15 mouse cellular contexts compared by ENCODE assay signal in genomic region chr16:65715631-65716030, GRCm38 (mm10).
DNase-seq lines count a peak whose midpoint lies in the region; ATAC-seq and TF ChIP-seq lines count a peak whose summit lies in the region.
"Had no signal": no experiment of that assay in that cellular context is flagged by ENCODE, and none has a peak within 500 bp of the region (broad histone marks: within the 10 kb centered on the region; RNA-seq: fewer than 3 reads in every experiment).

No protein-coding gene starts in this region.

- no peak for TF ChIP-seq EP300 in heart, postnatal 0 days (IDR thresholded peaks at IDR 0.05; ENCODE audit: low read depth)
- TF ChIP-seq EP300 in lung, postnatal 0 days (IDR thresholded peaks at IDR 0.05) = no peak

- H3K4me2 ChIP-seq in heart, postnatal 0 days (ENCODE audit: low read depth, low read length) = no peak overlapping the region
- H3K4me2 ChIP-seq in lung, postnatal 0 days (replicated peaks; ENCODE audit: low read depth, low read length) = no peak overlapping the region
- no peak overlapping the region for H3K4me2 ChIP-seq in hindbrain, embryonic 14.5 days (replicated peaks)
- H3K4me2 ChIP-seq: limb, embryonic 15.5 days had no signal

- peak; percentile 25 for TF ChIP-seq CTCF in heart, postnatal 0 days (IDR thresholded peaks at IDR 0.05; ENCODE audit: low read depth)
- peak; percentile 33 for TF ChIP-seq CTCF in lung, postnatal 0 days (IDR thresholded peaks at IDR 0.05)

- DNase-seq in heart, postnatal 0 days (ENCODE audit: low spot score) = no peak
- DNase-seq in heart, adult 9 months (ENCODE audit: low spot score in 2 of 2) = no peak
- DNase-seq in lung, postnatal 0 days (ENCODE audit: low spot score) = no peak
- DNase-seq in lung, adult 18-20 months = no peak
- peak; percentile 11 for DNase-seq in Muller cell, postnatal 12 days (ENCODE audit: inconsistent ontology term)
- peak; percentile 59 for DNase-seq in hindbrain, embryonic 14.5 days (ENCODE audit: low spot score)
- no peak for DNase-seq in urinary bladder, postnatal 10 days (ENCODE audit: low spot score)
- DNase-seq: cerebellum, adult 9-11 months; gastrocnemius, postnatal 14 days; heart, postnatal 10 days; kidney, adult 8-10 months had no signal

- H3K4me1 ChIP-seq in heart, postnatal 0 days (ENCODE audit: control insufficient read depth, insufficient read depth) = no peaks in the 10 kb centered on the region
- no peaks in the 10 kb centered on the region for H3K4me1 ChIP-seq in lung, postnatal 0 days (ENCODE audit: insufficient read depth, low read depth, low read length)
- H3K4me1 ChIP-seq in hindbrain, embryonic 14.5 days (replicated peaks; ENCODE audit: control insufficient read depth, insufficient read depth, low read length) = no peaks in the 10 kb centered on the region
- H3K4me1 ChIP-seq: limb, embryonic 15.5 days; megakaryocyte, embryonic 14.5 days had no signal

- no peak overlapping the region for H3K4me3 ChIP-seq in heart, postnatal 0 days (ENCODE audit: low read depth, low read length)
- no peak overlapping the region for H3K4me3 ChIP-seq in lung, postnatal 0 days (ENCODE audit: low read depth, low read length)
- H3K4me3 ChIP-seq in hindbrain, embryonic 14.5 days (replicated peaks; ENCODE audit: low read length) = no peak overlapping the region
- H3K4me3 ChIP-seq: erythroblast, embryonic 14.5 days; limb, embryonic 15.5 days; megakaryocyte, embryonic 14.5 days had no signal

- H3K36me3 ChIP-seq in heart, postnatal 0 days (replicated peaks; ENCODE audit: control insufficient read depth, insufficient read depth, low read length) = no peaks in the 10 kb centered on the region
- no peaks in the 10 kb centered on the region for H3K36me3 ChIP-seq in lung, postnatal 0 days (ENCODE audit: insufficient read depth, low read length)
- H3K36me3 ChIP-seq in hindbrain, embryonic 14.5 days (replicated peaks; ENCODE audit: control insufficient read depth, insufficient read depth) = no peaks in the 10 kb centered on the region
- H3K36me3 ChIP-seq: limb, embryonic 15.5 days had no signal

- no peaks in the 10 kb centered on the region for H3K9me3 ChIP-seq in heart, postnatal 0 days (replicated peaks; ENCODE audit: control insufficient read depth, low read length)
- no peaks in the 10 kb centered on the region for H3K9me3 ChIP-seq in lung, postnatal 0 days (ENCODE audit: low read length)
- H3K9me3 ChIP-seq in hindbrain, embryonic 14.5 days (ENCODE audit: control insufficient read depth, low read length) = no peaks in the 10 kb centered on the region
- H3K9me3 ChIP-seq: limb, embryonic 15.5 days had no signal

- no peaks in the 10 kb centered on the region for H3K27me3 ChIP-seq in heart, postnatal 0 days (ENCODE audit: control insufficient read depth, insufficient read depth, low read length)
- H3K27me3 ChIP-seq in lung, postnatal 0 days (replicated peaks; ENCODE audit: insufficient read depth, low read length) = no peaks in the 10 kb centered on the region
- no peaks in the 10 kb centered on the region for H3K27me3 ChIP-seq in hindbrain, embryonic 14.5 days (ENCODE audit: control insufficient read depth, insufficient read depth, low read length)
- H3K27me3 ChIP-seq: limb, embryonic 15.5 days; megakaryocyte, embryonic 14.5 days had no signal

- no peak overlapping the region for H3K27ac ChIP-seq in heart, postnatal 0 days (ENCODE audit: low read depth)
- H3K27ac ChIP-seq in lung, postnatal 0 days (ENCODE audit: low read length) = no peak overlapping the region
- H3K27ac ChIP-seq in hindbrain, embryonic 14.5 days = no peak overlapping the region
- H3K27ac ChIP-seq: limb, embryonic 15.5 days had no signal

- H3K9ac ChIP-seq in heart, postnatal 0 days (replicated peaks; ENCODE audit: low read depth, low read length) = no peak overlapping the region
- H3K9ac ChIP-seq in lung, postnatal 0 days (replicated peaks; ENCODE audit: low read depth) = no peak overlapping the region
- no peak overlapping the region for H3K9ac ChIP-seq in hindbrain, embryonic 14.5 days
- H3K9ac ChIP-seq: limb, embryonic 15.5 days had no signal

- ATAC-seq in heart, postnatal 0 days (ENCODE audit: insufficient read depth, low read depth) = no peak
- no peak for ATAC-seq in lung, postnatal 0 days
- no peak for ATAC-seq in hindbrain, embryonic 14.5 days (ENCODE audit: low FRiP score)
- ATAC-seq in megakaryocyte, adult 5-6 weeks (ENCODE audit: poor library complexity, severe bottlenecking) = no peak

Comparison
In these comparisons a context has a peak if more than half of its experiments do, and no peak if none do; other contexts are left out.
1. DNase-seq: peak in Muller cell, postnatal 12 days (single experiment) and hindbrain, embryonic 14.5 days (single experiment); none in heart, postnatal 0 days (single experiment), heart, adult 9 months (0 of 2), lung, postnatal 0 days (single experiment), lung, adult 18-20 months (0 of 2) and urinary bladder, postnatal 10 days (single experiment).